Mouse (Mus musculus): ENCODE measurements around the gene Lgals3bp. TPM values are rescaled to one million over a fixed set of nuclear protein-coding genes. Genes with fewer than 3 reads are reported as not detected.

The Lgals3bp gene
- polyA plus RNA-seq, 1 experiment from 2014 or later: 4.4 TPM

DNA sequence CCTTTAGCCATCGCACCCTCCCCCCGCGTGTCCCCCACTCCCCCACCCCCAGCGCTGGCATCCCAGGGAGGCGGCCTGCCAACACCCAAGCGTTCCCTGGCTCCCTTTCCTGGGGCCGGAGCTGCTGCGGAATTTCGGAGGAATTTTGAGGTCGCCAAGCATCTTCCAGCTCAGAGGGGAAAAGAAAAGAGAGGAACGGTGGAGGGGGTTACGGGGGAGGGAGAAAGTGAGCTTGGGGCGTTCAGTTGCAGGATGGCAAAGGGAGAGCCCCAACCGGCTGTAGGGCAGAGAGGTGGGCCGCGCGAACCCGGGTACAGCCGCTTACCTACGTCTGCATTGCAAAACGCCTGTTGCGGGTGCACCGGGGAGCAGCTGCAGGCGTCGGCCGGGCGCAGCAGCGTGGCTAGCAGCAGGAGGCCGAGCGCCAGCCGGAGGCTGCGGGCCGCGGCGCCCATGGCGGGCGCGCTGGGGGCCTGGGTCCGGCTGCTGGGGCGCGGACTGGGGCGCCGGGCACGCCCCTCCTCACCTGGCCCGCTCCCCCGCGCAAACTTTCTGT lies 47.2 kb downstream of the Lgals3bp start:
- ATAC-seq: peak; percentile 59
- under 1% methylated on average over 42 of the region's 47 CpGs for WGBS
- peak overlapping the region; percentile 77 for H3K4me3 ChIP-seq (ENCODE audit: low read depth, low read length)

GRCm38 (mm10) chr11:118349494-118349893 lies 52.4 kb downstream of the Lgals3bp start:
- Histone ChIP-seq H3K9me3 (replicated peaks; ENCODE audit: control insufficient read depth, low read length, poor library complexity, severe bottlenecking) (no peaks in the 10 kb centered on the region), H3K4me2 (ENCODE audit: low read length) (no peak overlapping the region), H3K36me3 (ENCODE audit: control insufficient read depth, insufficient read depth, low read length) (no peaks in the 10 kb centered on the region), H3K9ac (ENCODE audit: low read depth, low read length) (no peak overlapping the region), H3K4me3 (ENCODE audit: low read depth, low read length) (no peak overlapping the region), H3K4me1 (ENCODE audit: control insufficient read depth, insufficient read depth, low read length) (peaks cover 18% of the 10 kb centered on the region), H3K27ac (ENCODE audit: low read length) (no peak overlapping the region), H3K27me3 (ENCODE audit: control insufficient read depth, insufficient read depth, low read depth, low read length) (no peaks in the 10 kb centered on the region)
- 90% methylated on average over 5 of the region's 5 CpGs for WGBS
- no peak for ATAC-seq

More for the DNA sequence above, 47.2 kb downstream of the Lgals3bp start:
- Histone ChIP-seq H3K36me3 (ENCODE audit: control insufficient read depth, insufficient read depth, low read length) (no peaks in the 10 kb centered on the region), H3K9ac (ENCODE audit: low read depth, low read length) (peak overlapping the region; percentile 94), H3K9me3 (replicated peaks; ENCODE audit: control insufficient read depth, low read length, poor library complexity, severe bottlenecking) (no peaks in the 10 kb centered on the region), H3K27me3 (ENCODE audit: control insufficient read depth, insufficient read depth, low read depth, low read length) (no peaks in the 10 kb centered on the region), H3K4me2 (ENCODE audit: low read length) (peak overlapping the region; percentile 87), H3K27ac (ENCODE audit: low read length) (peak overlapping the region; percentile 90), H3K4me1 (ENCODE audit: control insufficient read depth, insufficient read depth, low read length) (peaks cover 20% of the 10 kb centered on the region)

DNA sequence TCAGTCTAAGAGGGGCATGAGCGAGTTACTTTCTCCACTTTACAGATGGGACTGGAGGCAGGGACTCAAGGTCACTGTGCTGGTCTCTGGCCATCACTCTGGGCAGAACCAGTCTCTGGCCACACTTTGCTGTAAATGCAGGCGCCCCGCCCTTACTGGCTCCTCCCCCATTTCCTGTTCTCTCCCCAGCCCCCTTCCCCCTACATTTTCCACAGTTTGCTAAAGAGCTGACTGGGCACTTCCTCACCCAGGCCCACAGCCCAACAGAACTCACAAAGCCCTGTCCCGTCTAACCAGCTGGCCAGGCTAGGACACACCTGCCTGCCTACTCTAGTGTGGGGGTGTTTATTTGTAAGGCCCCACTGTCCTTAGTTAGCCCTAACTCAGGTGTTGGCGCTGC lies 53.0 kb downstream of the Lgals3bp start:
- no peak overlapping the region for H3K27ac ChIP-seq (ENCODE audit: low read length)
- peaks cover 18% of the 10 kb centered on the region for H3K4me1 ChIP-seq (ENCODE audit: control insufficient read depth, insufficient read depth, low read length)
- H3K9ac ChIP-seq (ENCODE audit: low read depth, low read length): no peak overlapping the region
- no peak for ATAC-seq
- H3K4me2 ChIP-seq (ENCODE audit: low read length): no peak overlapping the region
- H3K27me3 ChIP-seq (ENCODE audit: control insufficient read depth, insufficient read depth, low read depth, low read length): no peaks in the 10 kb centered on the region
- H3K9me3 ChIP-seq (replicated peaks; ENCODE audit: control insufficient read depth, low read length, poor library complexity, severe bottlenecking): no peaks in the 10 kb centered on the region
- no peak overlapping the region for H3K4me3 ChIP-seq (ENCODE audit: low read depth, low read length)
- WGBS: 85% methylated on average over 5 of the region's 5 CpGs
- H3K36me3 ChIP-seq (ENCODE audit: control insufficient read depth, insufficient read depth, low read length): no peaks in the 10 kb centered on the region

DNA sequence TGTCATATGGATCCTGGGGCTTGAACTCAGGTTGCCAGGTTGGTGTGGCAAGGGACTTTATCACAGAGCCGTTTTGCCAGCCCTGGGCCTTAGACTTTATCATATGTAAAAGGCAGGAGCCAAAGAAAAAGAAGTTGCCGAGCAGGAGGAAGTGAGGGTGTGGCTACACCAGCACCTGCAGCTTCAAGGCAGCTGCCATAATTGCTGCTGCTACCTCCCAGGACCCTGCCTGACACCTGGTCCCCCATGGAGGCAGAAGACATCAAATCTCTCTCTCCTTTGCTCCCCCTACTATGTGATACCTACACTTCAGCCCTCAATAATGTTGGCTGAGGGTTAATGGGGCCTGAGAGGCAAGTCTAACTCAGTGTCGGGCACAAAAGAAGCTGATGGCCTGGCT lies 53.5 kb downstream of the Lgals3bp start:
- no peak overlapping the region for H3K27ac ChIP-seq (ENCODE audit: low read length)
- no peak overlapping the region for H3K4me2 ChIP-seq (ENCODE audit: low read length)
- H3K4me1 ChIP-seq (ENCODE audit: control insufficient read depth, insufficient read depth, low read length): peaks cover 18% of the 10 kb centered on the region
- 75% methylated on average over 3 of the region's 3 CpGs for WGBS
- H3K36me3 ChIP-seq (ENCODE audit: control insufficient read depth, insufficient read depth, low read length): no peaks in the 10 kb centered on the region
- no peaks in the 10 kb centered on the region for H3K9me3 ChIP-seq (replicated peaks; ENCODE audit: control insufficient read depth, low read length, poor library complexity, severe bottlenecking)
- H3K4me3 ChIP-seq (ENCODE audit: low read depth, low read length): no peak overlapping the region
- H3K27me3 ChIP-seq (ENCODE audit: control insufficient read depth, insufficient read depth, low read depth, low read length): no peaks in the 10 kb centered on the region
- ATAC-seq: no peak
- no peak overlapping the region for H3K9ac ChIP-seq (ENCODE audit: low read depth, low read length)

DNA sequence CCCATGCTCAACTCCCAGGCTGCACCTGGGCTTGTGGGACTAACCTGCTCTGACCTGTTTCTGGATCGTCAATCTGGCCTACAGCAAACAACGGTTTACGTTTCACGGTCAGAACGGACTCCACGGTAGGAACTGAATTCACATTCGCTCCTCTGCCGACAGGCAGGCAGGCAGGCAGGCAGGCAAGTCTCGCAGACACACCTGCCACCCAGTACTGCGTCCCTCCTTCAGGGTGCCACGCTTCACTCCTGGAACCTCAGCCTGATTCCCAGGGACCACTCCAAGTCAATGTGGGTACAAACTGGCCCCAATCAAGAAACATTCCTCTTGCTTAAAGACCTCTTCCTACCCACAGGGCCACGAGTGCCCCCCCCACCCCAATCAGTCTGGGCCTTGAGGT lies 54.0 kb downstream of the Lgals3bp start:
- no peaks in the 10 kb centered on the region for H3K9me3 ChIP-seq (replicated peaks; ENCODE audit: control insufficient read depth, low read length, poor library complexity, severe bottlenecking)
- H3K36me3 ChIP-seq (ENCODE audit: control insufficient read depth, insufficient read depth, low read length): no peaks in the 10 kb centered on the region
- H3K27me3 ChIP-seq (ENCODE audit: control insufficient read depth, insufficient read depth, low read depth, low read length): no peaks in the 10 kb centered on the region
- no peak overlapping the region for H3K4me3 ChIP-seq (ENCODE audit: low read depth, low read length)
- 94% methylated on average over 12 of the region's 12 CpGs for WGBS
- no peak overlapping the region for H3K27ac ChIP-seq (ENCODE audit: low read length)
- peaks cover 13% of the 10 kb centered on the region for H3K4me1 ChIP-seq (ENCODE audit: control insufficient read depth, insufficient read depth, low read length)
- H3K4me2 ChIP-seq (ENCODE audit: low read length): no peak overlapping the region
- ATAC-seq: no peak
- no peak overlapping the region for H3K9ac ChIP-seq (ENCODE audit: low read depth, low read length)

DNA sequence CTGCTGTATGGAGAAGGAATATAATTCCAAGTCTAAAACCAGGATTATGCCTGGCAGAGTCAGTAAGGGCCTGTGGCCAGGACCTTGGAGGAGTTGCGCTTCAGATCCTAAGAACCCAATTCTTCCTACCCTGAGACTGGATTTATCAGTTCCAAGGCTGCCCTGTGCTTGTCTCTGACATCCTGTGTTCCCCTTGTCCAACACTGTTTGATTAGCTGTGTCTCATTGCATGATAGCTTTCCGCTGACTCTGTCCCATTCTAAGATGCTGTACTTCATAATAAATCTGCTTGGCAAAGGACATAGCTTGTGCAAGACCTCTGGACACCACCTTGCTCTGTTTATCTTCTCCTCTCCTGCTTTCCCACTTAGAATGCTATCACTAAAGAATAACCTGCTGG lies 54.5 kb downstream of the Lgals3bp start:
- Histone ChIP-seq H3K4me1 (ENCODE audit: control insufficient read depth, insufficient read depth, low read length) (peaks cover 12% of the 10 kb centered on the region), H3K4me3 (ENCODE audit: low read depth, low read length) (no peak overlapping the region), H3K36me3 (ENCODE audit: control insufficient read depth, insufficient read depth, low read length) (no peaks in the 10 kb centered on the region), H3K9me3 (replicated peaks; ENCODE audit: control insufficient read depth, low read length, poor library complexity, severe bottlenecking) (no peaks in the 10 kb centered on the region), H3K4me2 (ENCODE audit: low read length) (no peak overlapping the region), H3K27ac (ENCODE audit: low read length) (no peak overlapping the region), H3K27me3 (ENCODE audit: control insufficient read depth, insufficient read depth, low read depth, low read length) (no peaks in the 10 kb centered on the region), H3K9ac (ENCODE audit: low read depth, low read length) (no peak overlapping the region)
- no peak for ATAC-seq
- 96% methylated on average over 2 of the region's 2 CpGs for WGBS

DNA sequence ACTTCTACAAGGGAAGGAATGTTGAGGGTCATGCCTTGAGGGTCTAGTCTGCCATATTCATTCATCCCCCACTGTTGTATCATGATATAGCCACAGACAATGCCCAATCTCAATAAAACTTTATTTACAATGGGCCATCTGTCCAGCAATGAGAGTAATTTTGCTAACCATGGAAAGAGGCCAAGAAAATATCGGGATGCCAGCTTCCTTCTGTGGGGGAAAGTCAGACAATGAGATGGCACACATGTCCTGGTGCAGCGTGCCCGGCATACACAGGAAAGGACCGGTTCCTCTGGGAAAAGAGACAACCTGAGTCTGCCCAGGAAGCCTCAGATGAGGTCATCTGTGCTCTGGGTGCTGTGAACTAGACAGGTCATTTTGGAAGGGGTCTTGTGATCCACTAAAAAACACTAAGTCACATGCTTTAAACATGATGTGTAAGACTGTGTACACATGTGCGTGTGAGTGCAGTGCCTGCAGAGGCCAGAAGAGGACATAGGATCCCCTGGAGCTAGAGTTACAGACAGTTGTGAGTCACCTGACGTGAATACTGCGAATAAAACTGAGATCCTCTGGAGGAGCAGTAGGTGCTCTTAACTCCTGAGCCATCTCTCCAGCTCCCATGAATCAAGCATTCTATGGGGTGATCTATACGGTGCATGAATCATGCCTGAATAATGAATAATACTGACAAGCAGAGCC lies 55.3 kb downstream of the Lgals3bp start:
- Histone ChIP-seq H3K4me2 (ENCODE audit: low read length) (no peak overlapping the region), H3K9me3 (replicated peaks; ENCODE audit: control insufficient read depth, low read length, poor library complexity, severe bottlenecking) (no peaks in the 10 kb centered on the region), H3K4me1 (ENCODE audit: control insufficient read depth, insufficient read depth, low read length) (peaks cover 19% of the 10 kb centered on the region), H3K36me3 (ENCODE audit: control insufficient read depth, insufficient read depth, low read length) (no peaks in the 10 kb centered on the region), H3K4me3 (ENCODE audit: low read depth, low read length) (no peak overlapping the region), H3K27ac (ENCODE audit: low read length) (no peak overlapping the region), H3K27me3 (ENCODE audit: control insufficient read depth, insufficient read depth, low read depth, low read length) (no peaks in the 10 kb centered on the region), H3K9ac (ENCODE audit: low read depth, low read length) (no peak overlapping the region)
- ATAC-seq: no peak
- WGBS: 86% methylated on average over 8 of the region's 8 CpGs

GRCm38 (mm10) chr11:118345693-118346092 lies 56.2 kb downstream of the Lgals3bp start:
- 54% methylated on average over 4 of the region's 4 CpGs for WGBS
- Histone ChIP-seq H3K9me3 (replicated peaks; ENCODE audit: control insufficient read depth, low read length, poor library complexity, severe bottlenecking) (no peaks in the 10 kb centered on the region), H3K27ac (ENCODE audit: low read length) (0 out of 2 replicates have a peak overlapping the region, but pooled peaks have one; percentile 31), H3K4me3 (ENCODE audit: low read depth, low read length) (no peak overlapping the region), H3K4me1 (ENCODE audit: control insufficient read depth, insufficient read depth, low read length) (peaks cover 19% of the 10 kb centered on the region), H3K9ac (ENCODE audit: low read depth, low read length) (no peak overlapping the region), H3K27me3 (ENCODE audit: control insufficient read depth, insufficient read depth, low read depth, low read length) (no peaks in the 10 kb centered on the region), H3K36me3 (ENCODE audit: control insufficient read depth, insufficient read depth, low read length) (no peaks in the 10 kb centered on the region), H3K4me2 (ENCODE audit: low read length) (no peak overlapping the region)
- ATAC-seq: no peak

GRCm38 (mm10) chr11:118343629-118344028 lies 58.3 kb downstream of the Lgals3bp start:
- WGBS: 70% methylated on average over 2 of the region's 2 CpGs
- ATAC-seq: no peak
- Histone ChIP-seq H3K27me3 (ENCODE audit: control insufficient read depth, insufficient read depth, low read depth, low read length) (no peaks in the 10 kb centered on the region), H3K9ac (ENCODE audit: low read depth, low read length) (no peak overlapping the region), H3K9me3 (replicated peaks; ENCODE audit: control insufficient read depth, low read length, poor library complexity, severe bottlenecking) (no peaks in the 10 kb centered on the region), H3K4me3 (ENCODE audit: low read depth, low read length) (no peak overlapping the region), H3K36me3 (ENCODE audit: control insufficient read depth, insufficient read depth, low read length) (no peaks in the 10 kb centered on the region), H3K27ac (ENCODE audit: low read length) (no peak overlapping the region), H3K4me2 (ENCODE audit: low read length) (no peak overlapping the region), H3K4me1 (ENCODE audit: control insufficient read depth, insufficient read depth, low read length) (peaks cover 17% of the 10 kb centered on the region)
